Mouse (Mus musculus) kidney, adult 2 months (tissue): ENCODE results near the gene Mlxip. TPM values are rescaled to one million over a fixed set of nuclear protein-coding genes. Genes with fewer than 3 reads are reported as not detected.

Source experiments
- DNase-seq: peaks from one replicate; pipeline ENCODE4 v3.0.0; 2021
- H3K27ac ChIP-seq: fragments of 200-500 bp; 2 replicates; pipeline ENCODE4 v1.5.1; 2012; ENCODE audit warnings: low read depth, low read length, control low read depth, inconsistent platforms; ENCODE audit not compliant: insufficient read depth
- H3K27me3 ChIP-seq: fragments of 200-500 bp; replicated peaks from 2 replicates; pipeline ENCODE4 v1.6.1; 2012; ENCODE audit warnings: mild to moderate bottlenecking, moderate library complexity, low read length, inconsistent platforms; ENCODE audit not compliant: control insufficient read depth, insufficient read depth
- H3K36me3 ChIP-seq: fragments of 200-500 bp; 2 replicates; pipeline ENCODE4 v1.6.1; 2012; ENCODE audit warnings: mild to moderate bottlenecking, moderate library complexity, low read length, inconsistent platforms; ENCODE audit not compliant: control insufficient read depth, insufficient read depth
- H3K4me1 ChIP-seq: fragments of 200-500 bp; 2 replicates; pipeline ENCODE4 v1.6.1; 2011; ENCODE audit warnings: low read length; ENCODE audit not compliant: control insufficient read depth, insufficient read depth
- H3K4me3 ChIP-seq: fragments of 200-500 bp; 2 replicates; pipeline ENCODE4 v1.5.1; 2011; ENCODE audit warnings: mild to moderate bottlenecking, low read depth, low read length, control low read depth; ENCODE audit not compliant: insufficient read depth
- CTCF ChIP-seq: fragments of 200-500 bp; conservative IDR thresholded peaks from 2 replicates; pipeline ENCODE4 v1.5.1; 2011; ENCODE audit warnings: low read depth, mild to moderate bottlenecking, control low read depth, low read length, moderate library complexity, mixed read lengths; ENCODE audit not compliant: insufficient read depth, insufficient read length
- POLR2A ChIP-seq: fragments of 200-500 bp; IDR thresholded peaks from one replicate; pipeline ENCODE4 v1.6.1; 2011; ENCODE audit warnings: low read depth, low read length, control low read depth
- WGBS: fragments of 180-500 bp; shearing (Covaris S2); methylation state at CpG from one replicate; pipeline ENCODE4 v1.1.7; 2018; 5-methylcytosine and 5-hydroxymethylcytosine counted together
- polyA plus RNA-seq: library from polyadenylated mRNA; depleted of rRNA; stranded (reverse); fragments of >200 nt; gene quantifications from 2 replicates; pipeline ENCODE4 v1.2.3, GENCODE M21; 2012

Mlxip gene
- polyA plus RNA-seq, 1 experiment, result 20.4 TPM

GRCm38 (mm10) chr5:123432305-123432874 is 37.8 kb downstream of the Mlxip start:
- no peak for DNase-seq
- 48% methylated on average over 3 of the region's 3 CpGs for WGBS
- H3K27me3 ChIP-seq, result no peaks in the 10 kb centered on the region
- TF ChIP-seq POLR2A (no peak), CTCF (no peak)
- H3K36me3 ChIP-seq, result no peaks in the 10 kb centered on the region
- no peak overlapping the region for H3K4me3 ChIP-seq
- no peak overlapping the region for H3K27ac ChIP-seq
- peaks cover 25% of the 10 kb centered on the region for H3K4me1 ChIP-seq

GRCm38 (mm10) chr5:123436071-123436779 is 41.6 kb downstream of the Mlxip start:
- Histone ChIP-seq H3K36me3 (no peaks in the 10 kb centered on the region), H3K27me3 (no peaks in the 10 kb centered on the region), H3K4me3 (no peak overlapping the region), H3K4me1 (peaks cover 25% of the 10 kb centered on the region), H3K27ac (peak overlapping the region; percentile 82)
- DNase-seq, result peak; percentile 65
- WGBS, result 33% methylated on average over 8 of the region's 8 CpGs
- peak; percentile 36; the same call in 1 of the 2 replicates for TF ChIP-seq CTCF
- no peak for TF ChIP-seq POLR2A

GRCm38 (mm10) chr5:123436780-123437175 is 42.2 kb downstream of the Mlxip start:
- Histone ChIP-seq H3K27ac (0 out of 2 replicates have a peak overlapping the region, but pooled peaks have one; percentile 82), H3K4me1 (peaks cover 19% of the 10 kb centered on the region), H3K27me3 (no peaks in the 10 kb centered on the region), H3K36me3 (no peaks in the 10 kb centered on the region), H3K4me3 (no peak overlapping the region)
- TF ChIP-seq POLR2A (no peak), CTCF (0 out of 2 replicates have a peak, but pooled peaks have one; percentile 14)
- DNase-seq, result peak; percentile 73
- 27% methylated on average over 4 of the region's 4 CpGs for WGBS

- DNase-seq, result no peak
- no peaks in the 10 kb centered on the region for H3K27me3 ChIP-seq
- TF ChIP-seq POLR2A (no peak), CTCF (no peak)
- H3K4me1 ChIP-seq, result peaks cover 11% of the 10 kb centered on the region
- 86% methylated on average over 3 of the region's 3 CpGs for WGBS
- no peaks in the 10 kb centered on the region for H3K36me3 ChIP-seq
- no peak overlapping the region for H3K4me3 ChIP-seq
- no peak overlapping the region for H3K27ac ChIP-seq
Measured at GRCm38 (mm10) chr5:123438381-123438780, 43.8 kb downstream of the Mlxip start.

GRCm38 (mm10) chr5:123439312-123439711 is 44.7 kb downstream of the Mlxip start:
- Histone ChIP-seq H3K36me3 (no peaks in the 10 kb centered on the region; the same call in 1 of the 2 replicates), H3K27me3 (no peaks in the 10 kb centered on the region), H3K4me3 (no peak overlapping the region), H3K4me1 (peaks cover 11% of the 10 kb centered on the region), H3K27ac (no peak overlapping the region)
- WGBS, result 92% methylated on average over 1 of the region's 1 CpGs
- TF ChIP-seq CTCF, result no peak
- TF ChIP-seq POLR2A, result no peak
- DNase-seq, result no peak

- H3K27ac ChIP-seq, result no peak overlapping the region
- peaks cover 11% of the 10 kb centered on the region for H3K4me1 ChIP-seq
- no peaks in the 10 kb centered on the region for H3K27me3 ChIP-seq
- H3K4me3 ChIP-seq, result no peak overlapping the region
- DNase-seq, result peak; percentile 24
- H3K36me3 ChIP-seq, result no peaks in the 10 kb centered on the region; the same call in 1 of the 2 replicates
- WGBS, result 87% methylated on average over 4 of the region's 4 CpGs
- TF ChIP-seq CTCF, result peak; percentile 40; the same call in 1 of the 2 replicates
- no peak for TF ChIP-seq POLR2A
Measured at GRCm38 (mm10) chr5:123439941-123440340, 45.3 kb downstream of the Mlxip start.

GRCm38 (mm10) chr5:123440664-123441063 is 46.1 kb downstream of the Mlxip start:
- 61% methylated on average over 4 of the region's 4 CpGs for WGBS
- Histone ChIP-seq H3K27me3 (no peaks in the 10 kb centered on the region), H3K4me3 (no peak overlapping the region), H3K4me1 (peaks cover 10% of the 10 kb centered on the region), H3K36me3 (no peaks in the 10 kb centered on the region; the same call in 1 of the 2 replicates), H3K27ac (no peak overlapping the region)
- DNase-seq, result no peak
- no peak for TF ChIP-seq CTCF
- no peak for TF ChIP-seq POLR2A
